Mouse (Mus musculus): ENCODE results near the gene Ifna12. TPM values are rescaled to one million over a fixed set of nuclear protein-coding genes. Genes with fewer than 3 reads are reported as not detected.

Ifna12 gene
- not detected for polyA plus RNA-seq (2017; shearing (Covaris generic))

GRCm38 (mm10) chr4:88603276-88603675 is at the start of gene Ifna12:
Ifna12 (minus strand) TSS chr4:88603376.

DNA sequence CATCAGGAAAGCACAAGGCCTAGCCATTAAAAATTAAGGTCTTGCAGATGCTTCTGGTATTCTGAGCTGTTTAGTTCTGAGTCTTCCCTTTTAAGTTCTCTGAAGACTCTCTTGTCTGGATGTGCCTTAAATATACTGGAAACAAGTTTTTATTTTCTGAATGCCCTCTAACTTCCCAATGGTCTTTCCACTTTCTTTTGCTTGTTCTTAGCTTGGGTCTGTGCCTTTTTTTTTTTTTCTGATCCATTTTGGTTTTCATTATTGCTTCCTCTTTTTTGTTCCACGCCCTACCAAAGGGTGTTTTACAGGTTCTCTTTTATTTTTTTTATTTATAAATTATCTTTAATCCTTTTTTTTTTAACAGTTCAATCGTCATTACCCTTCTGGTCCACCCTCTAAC is 41.2 kb upstream of the Ifna12 start, which contains the start of gene Ifna13:
Ifna13 (minus strand) TSS at position 101 of the 400 bp plus-strand sequence.

GRCm38 (mm10) chr4:88634311-88634710 is 31.1 kb upstream of the Ifna12 start, which contains the start of gene C87499:
C87499 (minus strand) TSS chr4:88634411.

DNA sequence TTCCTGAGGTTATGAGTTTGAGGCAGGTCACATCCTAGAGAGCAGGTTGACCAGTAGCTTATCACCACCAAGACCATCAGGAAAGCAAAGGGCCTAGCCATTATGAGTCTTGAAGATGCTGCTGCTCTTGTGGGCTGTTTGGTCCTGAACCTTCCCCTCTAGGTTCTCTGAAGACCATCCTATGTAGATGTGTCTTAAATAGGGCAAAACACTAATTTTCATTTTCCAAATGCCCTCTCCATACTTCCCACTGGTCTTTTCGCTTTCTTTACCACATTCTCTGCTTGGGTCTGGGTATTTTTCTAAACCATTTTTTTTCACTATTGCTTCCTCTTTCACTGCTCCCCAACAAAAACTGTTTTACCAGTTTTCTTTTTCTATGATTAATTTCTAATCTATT is 10.9 kb downstream of the Ifna12 start, which contains the start of gene Ifna9:
Ifna9 (minus strand) TSS at position 101 of the 400 bp plus-strand sequence.

DNA sequence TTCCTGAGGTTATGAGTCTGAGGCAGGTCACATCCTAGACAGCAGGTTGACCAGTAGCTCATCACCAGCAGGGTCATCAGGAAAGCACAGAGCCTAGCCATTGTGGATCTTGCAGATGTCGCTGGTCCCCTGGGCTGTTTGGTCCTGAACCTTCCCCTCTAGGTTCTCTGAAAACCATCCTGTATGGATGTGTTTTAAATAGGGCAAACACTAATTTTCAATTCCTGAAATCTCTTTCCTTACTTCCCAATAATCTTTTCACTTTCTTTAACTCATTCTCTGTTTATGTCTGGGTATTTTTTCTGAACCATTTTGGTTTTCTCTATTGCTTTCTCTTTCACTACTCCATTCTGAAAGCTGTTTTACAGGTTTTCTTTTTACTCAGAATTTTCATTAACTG is 31.5 kb downstream of the Ifna12 start, which contains the start of gene Ifna14:
Ifna14 (minus strand) TSS at position 101 of the 400 bp plus-strand sequence.

DNA sequence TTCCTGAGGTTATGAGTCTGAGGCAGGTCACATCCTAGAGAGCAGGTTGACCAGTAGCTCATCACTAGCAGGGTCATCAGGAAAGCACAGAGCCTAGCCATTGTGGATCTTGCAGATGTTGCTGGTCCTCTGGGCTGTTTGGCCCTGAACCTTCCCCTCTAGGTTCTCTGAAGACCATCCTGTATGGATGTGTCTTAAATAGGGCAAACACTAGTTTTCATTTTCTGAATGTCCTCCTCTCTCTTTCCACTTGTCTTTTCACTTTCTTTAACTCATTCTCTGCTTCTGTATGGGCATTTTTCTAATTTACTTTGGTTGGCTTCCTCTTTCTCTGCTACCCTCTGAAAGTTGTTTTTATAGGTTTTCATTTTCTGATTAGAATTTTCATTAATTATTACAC is 45.0 kb downstream of the Ifna12 start, which contains the start of gene Ifna15:
Ifna15 (minus strand) TSS at position 101 of the 400 bp plus-strand sequence.

Other genes with a start within 250 kb of the Ifna12 start
- under 1 TPM; 0.13 to 0.81 TPM for gene Hacd4, start 164.4 kb downstream of the Ifna12 start, polyA plus RNA-seq (2017; shearing (Covaris generic))
- not detected for gene Ifnb1, start 80.6 kb downstream of the Ifna12 start, polyA plus RNA-seq (2017; shearing (Covaris generic))
- gene Ifna15, start 45.1 kb downstream of the Ifna12 start, polyA plus RNA-seq (2017; shearing (Covaris generic)): under 1 TPM in 1 of 2 experiments, not detected in 1; 0.60 TPM
- not detected for gene Ifna14, start 31.6 kb downstream of the Ifna12 start, polyA plus RNA-seq (2017; shearing (Covaris generic))
- not detected for gene Ifna9, start 11.0 kb downstream of the Ifna12 start, polyA plus RNA-seq (2017; shearing (Covaris generic))
- not detected for gene C87499, start 31.0 kb upstream of the Ifna12 start, polyA plus RNA-seq (2017; shearing (Covaris generic))
- not detected for gene Ifna13, start 41.1 kb upstream of the Ifna12 start, polyA plus RNA-seq (2017; shearing (Covaris generic))
- not detected for gene Ifna16, start 73.5 kb upstream of the Ifna12 start, polyA plus RNA-seq (2017; shearing (Covaris generic))
- not detected for gene Ifna2, start 80.5 kb upstream of the Ifna12 start, polyA plus RNA-seq (2017; shearing (Covaris generic))
- gene Ifnab, start 88.0 kb upstream of the Ifna12 start, polyA plus RNA-seq (2017; shearing (Covaris generic)): not detected
- under 1 TPM in 1 of 2 experiments, not detected in 1; 0.48 TPM for gene Gm26566, start 118.4 kb upstream of the Ifna12 start, polyA plus RNA-seq (2017; shearing (Covaris generic))
- 10 to 100 TPM; 18.8 to 27.9 TPM for gene Klhl9, start 119.1 kb upstream of the Ifna12 start, polyA plus RNA-seq (2017; shearing (Covaris generic))
- gene Gm13271, start 151.5 kb upstream of the Ifna12 start, polyA plus RNA-seq (2017; shearing (Covaris generic)): not detected
- under 1 TPM; 0.75 to 0.85 TPM for gene Gm13283, start 156.7 kb upstream of the Ifna12 start, polyA plus RNA-seq (2017; shearing (Covaris generic))
- gene Gm13290, start 170.5 kb upstream of the Ifna12 start, polyA plus RNA-seq (2017; shearing (Covaris generic)): under 1 TPM in 1 of 2 experiments, not detected in 1; 0.19 TPM
- not detected for gene Gm13289, start 173.5 kb upstream of the Ifna12 start, polyA plus RNA-seq (2017; shearing (Covaris generic))
- gene Gm13272, start 176.5 kb upstream of the Ifna12 start, polyA plus RNA-seq (2017; shearing (Covaris generic)): not detected
- gene Ifnz, start 178.8 kb upstream of the Ifna12 start, polyA plus RNA-seq (2017; shearing (Covaris generic)): under 1 TPM in 1 of 2 experiments, not detected in 1; 0.48 TPM
- not detected for gene Gm13276, start 182.3 kb upstream of the Ifna12 start, polyA plus RNA-seq (2017; shearing (Covaris generic))
- gene Gm13277, start 185.3 kb upstream of the Ifna12 start, polyA plus RNA-seq (2017; shearing (Covaris generic)): not detected
- gene Gm13278, start 188.2 kb upstream of the Ifna12 start, polyA plus RNA-seq (2017; shearing (Covaris generic)): not detected
- not detected for gene Gm13275, start 191.1 kb upstream of the Ifna12 start, polyA plus RNA-seq (2017; shearing (Covaris generic))
- not detected for gene Gm13279, start 194.0 kb upstream of the Ifna12 start, polyA plus RNA-seq (2017; shearing (Covaris generic))
- 1 to 10 TPM in 1 of 2 experiments, under 1 TPM in 1; 0.80 to 1.1 TPM for gene Gm13285, start 196.3 kb upstream of the Ifna12 start, polyA plus RNA-seq (2017; shearing (Covaris generic))
- gene Gm13287, start 199.9 kb upstream of the Ifna12 start, polyA plus RNA-seq (2017; shearing (Covaris generic)): not detected
- under 1 TPM in 1 of 2 experiments, not detected in 1; 0.10 TPM for gene Gm13288, start 202.2 kb upstream of the Ifna12 start, polyA plus RNA-seq (2017; shearing (Covaris generic))
- not detected for gene Ifna7, start 212.9 kb upstream of the Ifna12 start, polyA plus RNA-seq (2017; shearing (Covaris generic))
- not detected for gene Ifna11, start 216.6 kb upstream of the Ifna12 start, polyA plus RNA-seq (2017; shearing (Covaris generic))
- not detected for gene Ifna6, start 224.0 kb upstream of the Ifna12 start, polyA plus RNA-seq (2017; shearing (Covaris generic))
- gene Ifna5, start 232.1 kb upstream of the Ifna12 start, polyA plus RNA-seq (2017; shearing (Covaris generic)): not detected
- gene Ifna4, start 238.5 kb upstream of the Ifna12 start, polyA plus RNA-seq (2017; shearing (Covaris generic)): not detected
- not detected for gene Ifna1, start 246.7 kb upstream of the Ifna12 start, polyA plus RNA-seq (2017; shearing (Covaris generic))

All from activated CD4-positive, CD25-positive, alpha-beta regulatory T cell (primary cell).